Mouse (Mus musculus) embryonic facial prominence, embryonic 15.5 days (tissue): ENCODE measurements around the gene Flvcr1. TPM values are rescaled to one million over a fixed set of nuclear protein-coding genes. Genes with fewer than 3 reads are reported as not detected.

ENCODE experiments used
- ATAC-seq: fragments of 200-750 bp; cut with Nextera tagmentation; 2 replicates; pipeline ENCODE4 v1.8.0; 2017; ENCODE audit warnings: low read depth, moderate TSS enrichment; ENCODE audit not compliant: insufficient number of reproducible peaks, low FRiP score, low TSS enrichment
- H3K27ac ChIP-seq: fragments of 300-500 bp; sonication (generic); replicated peaks from 2 replicates; pipeline ENCODE4 v1.5.1; 2015; ENCODE audit warnings: mild to moderate bottlenecking, inconsistent platforms
- H3K27me3 ChIP-seq: fragments of 300-500 bp; sonication (generic); 2 replicates; pipeline ENCODE4 v1.6.1; 2015; ENCODE audit warnings: inconsistent platforms
- H3K36me3 ChIP-seq: fragments of 300-500 bp; sonication (generic); 2 replicates; pipeline ENCODE4 v1.6.1; 2015; ENCODE audit warnings: mild to moderate bottlenecking, inconsistent platforms
- H3K4me1 ChIP-seq: fragments of 300-500 bp; sonication (generic); 2 replicates; pipeline ENCODE4 v1.6.1; 2015; ENCODE audit warnings: inconsistent platforms
- H3K4me2 ChIP-seq: fragments of 300-500 bp; sonication (generic); replicated peaks from 2 replicates; pipeline ENCODE4 v1.6.1; 2015; ENCODE audit warnings: mild to moderate bottlenecking, inconsistent platforms
- H3K4me3 ChIP-seq: fragments of 300-500 bp; sonication (generic); replicated peaks from 2 replicates; pipeline ENCODE4 v1.5.1; 2015; ENCODE audit warnings: mild to moderate bottlenecking, inconsistent platforms
- H3K9ac ChIP-seq: fragments of 300-500 bp; sonication (generic); 2 replicates; pipeline ENCODE4 v1.6.1; 2015; ENCODE audit warnings: inconsistent platforms
- H3K9me3 ChIP-seq: fragments of 300-500 bp; sonication (generic); replicated peaks from 2 replicates; pipeline ENCODE4 v1.6.1; 2016; ENCODE audit warnings: inconsistent platforms
- WGBS: fragments of 180-500 bp; shearing (Covaris S2); methylation state at CpG from one replicate; pipeline ENCODE4 v1.1.7; 2015; 5-methylcytosine and 5-hydroxymethylcytosine counted together
- polyA plus RNA-seq: library from polyadenylated mRNA; unstranded; fragments of >200 nt; fragmentation: Nextera tagmentation; extraction: Ambion mirVana; gene quantifications from 2 replicates; pipeline ENCODE4 v1.2.1, GENCODE M21; 2015

The Flvcr1 gene
- polyA plus RNA-seq, 1 experiment from 2014 or later: 5.9 TPM

- no peak for ATAC-seq
- Histone ChIP-seq H3K27me3 (no peaks in the 10 kb centered on the region), H3K4me3 (no peak overlapping the region), H3K4me1 (0 out of 2 replicates have a peak, but pooled peaks cover 4% of the 10 kb centered on the region), H3K36me3 (peaks cover 16% of the 10 kb centered on the region; the same call in 1 of the 2 replicates), H3K27ac (no peak overlapping the region), H3K9ac (no peak overlapping the region), H3K4me2 (no peak overlapping the region), H3K9me3 (no peaks in the 10 kb centered on the region)
- 88% methylated on average over 5 of the region's 5 CpGs for WGBS
Observed at GRCm38 (mm10) chr1:191019803-191020202, 6.2 kb downstream of the Flvcr1 start.

GRCm38 (mm10) chr1:191014271-191014670, 11.7 kb downstream of the Flvcr1 start:
- Histone ChIP-seq H3K4me2 (no peak overlapping the region), H3K36me3 (peaks cover 47% of the 10 kb centered on the region), H3K9me3 (no peaks in the 10 kb centered on the region), H3K4me1 (no peaks in the 10 kb centered on the region), H3K4me3 (no peak overlapping the region), H3K27ac (no peak overlapping the region), H3K27me3 (no peaks in the 10 kb centered on the region), H3K9ac (no peak overlapping the region)
- 94% methylated on average over 3 of the region's 3 CpGs for WGBS
- ATAC-seq: no peak

- no peak overlapping the region for H3K9ac ChIP-seq
- no peak overlapping the region for H3K4me3 ChIP-seq
- no peak for ATAC-seq
- no peak overlapping the region for H3K4me2 ChIP-seq
- 98% methylated on average over 5 of the region's 5 CpGs for WGBS
- H3K27ac ChIP-seq: no peak overlapping the region
- no peaks in the 10 kb centered on the region for H3K9me3 ChIP-seq
- H3K36me3 ChIP-seq: peaks cover 63% of the 10 kb centered on the region
- no peaks in the 10 kb centered on the region for H3K4me1 ChIP-seq
- no peaks in the 10 kb centered on the region for H3K27me3 ChIP-seq
Observed at GRCm38 (mm10) chr1:191008707-191009106, 17.3 kb downstream of the Flvcr1 start.

GRCm38 (mm10) chr1:191002201-191002600, 23.8 kb downstream of the Flvcr1 start:
- no peak overlapping the region for H3K4me3 ChIP-seq
- H3K27ac ChIP-seq: no peak overlapping the region
- ATAC-seq: no peak
- no peak overlapping the region for H3K4me2 ChIP-seq
- 67% methylated on average over 6 of the region's 6 CpGs for WGBS
- H3K27me3 ChIP-seq: no peaks in the 10 kb centered on the region
- H3K36me3 ChIP-seq: peaks cover 15% of the 10 kb centered on the region
- H3K4me1 ChIP-seq: no peaks in the 10 kb centered on the region
- H3K9ac ChIP-seq: no peak overlapping the region
- H3K9me3 ChIP-seq: 0 out of 2 replicates have a peak, but pooled peaks cover 7% of the 10 kb centered on the region

- H3K4me1 ChIP-seq: no peaks in the 10 kb centered on the region
- no peak overlapping the region for H3K4me2 ChIP-seq
- H3K9me3 ChIP-seq: 0 out of 2 replicates have a peak, but pooled peaks cover 7% of the 10 kb centered on the region
- H3K36me3 ChIP-seq: peaks cover 12% of the 10 kb centered on the region
- no peak overlapping the region for H3K9ac ChIP-seq
- WGBS: 75% methylated on average over 3 of the region's 3 CpGs
- no peak overlapping the region for H3K27ac ChIP-seq
- no peak for ATAC-seq
- no peaks in the 10 kb centered on the region for H3K27me3 ChIP-seq
- H3K4me3 ChIP-seq: no peak overlapping the region
Observed at GRCm38 (mm10) chr1:191000686-191001085, 25.3 kb downstream of the Flvcr1 start.

GRCm38 (mm10) chr1:190998027-190998426, 27.9 kb downstream of the Flvcr1 start:
- Histone ChIP-seq H3K4me2 (no peak overlapping the region), H3K36me3 (no peaks in the 10 kb centered on the region), H3K4me1 (no peaks in the 10 kb centered on the region), H3K9ac (no peak overlapping the region), H3K9me3 (0 out of 2 replicates have a peak, but pooled peaks cover 7% of the 10 kb centered on the region), H3K27me3 (no peaks in the 10 kb centered on the region), H3K4me3 (no peak overlapping the region), H3K27ac (no peak overlapping the region)
- no peak for ATAC-seq
- WGBS: 80% methylated on average over 1 of the region's 1 CpGs

- Histone ChIP-seq H3K4me2 (no peak overlapping the region), H3K9ac (no peak overlapping the region), H3K27ac (no peak overlapping the region), H3K36me3 (no peaks in the 10 kb centered on the region), H3K27me3 (no peaks in the 10 kb centered on the region), H3K4me1 (no peaks in the 10 kb centered on the region), H3K9me3 (0 out of 2 replicates have a peak, but pooled peaks cover 7% of the 10 kb centered on the region), H3K4me3 (no peak overlapping the region)
- 73% methylated on average over 6 of the region's 6 CpGs for WGBS
- ATAC-seq: no peak
Observed at GRCm38 (mm10) chr1:190996346-190996877, 29.5 kb downstream of the Flvcr1 start.

- Histone ChIP-seq H3K36me3 (no peaks in the 10 kb centered on the region), H3K27ac (no peak overlapping the region), H3K9ac (no peak overlapping the region), H3K4me3 (no peak overlapping the region), H3K4me1 (no peaks in the 10 kb centered on the region), H3K4me2 (no peak overlapping the region), H3K27me3 (no peaks in the 10 kb centered on the region), H3K9me3 (0 out of 2 replicates have a peak, but pooled peaks cover 7% of the 10 kb centered on the region)
- 0 out of 2 replicates have a peak, but pooled peaks have one; percentile 24 for ATAC-seq
- WGBS: 56% methylated on average over 7 of the region's 7 CpGs
Observed at GRCm38 (mm10) chr1:190995548-190995947, 30.4 kb downstream of the Flvcr1 start.

- WGBS: 75% methylated on average over 9 of the region's 9 CpGs
- no peak overlapping the region for H3K27ac ChIP-seq
- H3K4me1 ChIP-seq: no peaks in the 10 kb centered on the region
- no peak overlapping the region for H3K4me2 ChIP-seq
- no peaks in the 10 kb centered on the region for H3K27me3 ChIP-seq
- H3K9ac ChIP-seq: no peak overlapping the region
- ATAC-seq: no peak
- no peaks in the 10 kb centered on the region for H3K36me3 ChIP-seq
- no peaks in the 10 kb centered on the region for H3K9me3 ChIP-seq
- H3K4me3 ChIP-seq: no peak overlapping the region
Observed at GRCm38 (mm10) chr1:190989437-190990082, 36.4 kb downstream of the Flvcr1 start.

- H3K9me3 ChIP-seq: no peaks in the 10 kb centered on the region
- no peak overlapping the region for H3K27ac ChIP-seq
- H3K27me3 ChIP-seq: no peaks in the 10 kb centered on the region
- peaks cover 20% of the 10 kb centered on the region for H3K4me1 ChIP-seq
- WGBS: 75% methylated on average over 4 of the region's 4 CpGs
- H3K4me3 ChIP-seq: no peak overlapping the region
- no peak overlapping the region for H3K9ac ChIP-seq
- no peak overlapping the region for H3K4me2 ChIP-seq
- ATAC-seq: no peak
- no peaks in the 10 kb centered on the region for H3K36me3 ChIP-seq
Observed at GRCm38 (mm10) chr1:190981412-190981811, 44.5 kb downstream of the Flvcr1 start.

- Histone ChIP-seq H3K4me2 (no peak overlapping the region), H3K27me3 (no peaks in the 10 kb centered on the region), H3K9me3 (no peaks in the 10 kb centered on the region), H3K9ac (no peak overlapping the region), H3K27ac (no peak overlapping the region), H3K4me3 (no peak overlapping the region), H3K36me3 (0 out of 2 replicates have a peak, but pooled peaks cover 2% of the 10 kb centered on the region), H3K4me1 (peaks cover 21% of the 10 kb centered on the region)
- no peak for ATAC-seq
- WGBS: 94% methylated on average over 1 of the region's 1 CpGs
Observed at GRCm38 (mm10) chr1:190980470-190980869, 45.5 kb downstream of the Flvcr1 start.
